Mouse (Mus musculus) adrenal gland (tissue): ENCODE data around the gene Arpin.

ENCODE experiments used
- intact Hi-C: fragments of 180-260 bp; cut with DNase I; formaldehyde crosslinking; loops from one replicate; pipeline ENCODE4 v1.15.1; 2025
- long read RNA-seq, 2 experiments: library from polyadenylated mRNA; unstranded; transcript quantifications; one replicate each; pipeline ENCODE4 v2.0.0; 2020; ENCODE audit warnings: borderline replicate concordance in 1 of 2; ENCODE audit not compliant: insufficient replicate concordance in 1 of 2

The Arpin gene
- long read RNA-seq, experiment 1, transcript Arpin-201 (6 exons, 2,277 nt), result major isoform, 7 of 9 reads
- long read RNA-seq, experiment 1, partial matches to known transcripts, result 1 of 9 reads
- long read RNA-seq, experiment 1, other reads (novel, unspliced or antisense), result 1 of 9 reads
- long read RNA-seq, experiment 2, transcript Arpin-201 (6 exons, 2,277 nt), result major isoform, 9 of 9 reads
- long read RNA-seq, experiment 2, partial matches to known transcripts, result 0 of 9 reads
- long read RNA-seq, experiment 2, other reads (novel, unspliced or antisense), result 0 of 9 reads

- intact Hi-C loops, result loop anchor here (10.0 kb wide), 1 partner anchor 150 kb away; no protein-coding TSS in a partner anchor
Observed at GRCm38 (mm10) chr7:79934862-79935510, at the start of gene Arpin. Gene Arpin, minus strand, starts transcription at chr7:79935359.

GRCm38 (mm10) chr7:79975316-79975715, 40.2 kb upstream of the Arpin start:
- intact Hi-C loops, result no loop called here

- intact Hi-C loops, result no loop called here
Observed at GRCm38 (mm10) chr7:79972195-79972594, 37.0 kb upstream of the Arpin start.

- intact Hi-C loops, result no loop called here
Observed at GRCm38 (mm10) chr7:79970336-79970735, 35.2 kb upstream of the Arpin start.

GRCm38 (mm10) chr7:79968326-79968725, 33.2 kb upstream of the Arpin start:
- intact Hi-C loops, result no loop called here

GRCm38 (mm10) chr7:79961600-79961999, 26.4 kb upstream of the Arpin start:
- intact Hi-C loops, result no loop called here

- intact Hi-C loops, result no loop called here
Observed at GRCm38 (mm10) chr7:79956131-79956530, 21.0 kb upstream of the Arpin start.

GRCm38 (mm10) chr7:79954890-79955289, 19.7 kb upstream of the Arpin start:
- intact Hi-C loops, result no loop called here

- intact Hi-C loops, result no loop called here
Observed at GRCm38 (mm10) chr7:79951038-79951437, 15.9 kb upstream of the Arpin start.

- intact Hi-C loops, result no loop called here
Observed at GRCm38 (mm10) chr7:79950236-79950635, 15.1 kb upstream of the Arpin start.

GRCm38 (mm10) chr7:79935511-79936205, 499 bp upstream of the Arpin start:
- intact Hi-C loops, result loop anchor here (10.0 kb wide), 1 partner anchor 149 kb away; no protein-coding TSS in a partner anchor

- intact Hi-C loops, result loop anchor here (10.0 kb wide), 1 partner anchor 150 kb away; no protein-coding TSS in a partner anchor
Observed at GRCm38 (mm10) chr7:79934461-79934860, 698 bp downstream of the Arpin start.

GRCm38 (mm10) chr7:79928516-79929052, 6.6 kb downstream of the Arpin start:
- intact Hi-C loops, result no loop called here

GRCm38 (mm10) chr7:79920344-79920983, 14.7 kb downstream of the Arpin start, which contains the start of gene Ap3s2:
Gene Ap3s2, minus strand, starts transcription at chr7:79920649.
- intact Hi-C loops, result no loop called here

GRCm38 (mm10) chr7:79914556-79914955, 20.6 kb downstream of the Arpin start:
- intact Hi-C loops, result loop anchor here (1.0 kb wide), 1 partner anchor 115 kb away; no protein-coding TSS in a partner anchor

- intact Hi-C loops, result no loop called here
Observed at GRCm38 (mm10) chr7:79907356-79907755, 27.8 kb downstream of the Arpin start.

GRCm38 (mm10) chr7:79906914-79907313, 28.2 kb downstream of the Arpin start:
- intact Hi-C loops, result no loop called here

- intact Hi-C loops, result no loop called here
Observed at GRCm38 (mm10) chr7:79905193-79905592, 30.0 kb downstream of the Arpin start.

GRCm38 (mm10) chr7:79903160-79903792, 31.9 kb downstream of the Arpin start:
- intact Hi-C loops, result no loop called here

- intact Hi-C loops, result no loop called here
Observed at GRCm38 (mm10) chr7:79900753-79901152, 34.4 kb downstream of the Arpin start.

- intact Hi-C loops, result no loop called here
Observed at GRCm38 (mm10) chr7:79895225-79895624, 39.9 kb downstream of the Arpin start.
